Mouse (Mus musculus) liver, adult 2 months (tissue): Measurements from ENCODE around the gene Ms4a13.

ENCODE experiments used
- CTCF ChIP-seq: fragments of 200-500 bp; IDR thresholded peaks from 2 replicates; pipeline ENCODE4 v1.5.1; 2011; ENCODE audit warnings: low read depth, low read length, control low read depth
- POLR2A ChIP-seq: fragments of 200-500 bp; IDR thresholded peaks from 2 replicates; pipeline ENCODE4 v1.6.1; 2011; ENCODE audit warnings: low read length, control low read depth; ENCODE audit not compliant: insufficient read depth; ENCODE audit errors: extremely low read depth

- no peak for TF ChIP-seq CTCF
- TF ChIP-seq POLR2A = no peak
Observed at GRCm38 (mm10) chr19:11129702-11130101, 66.8 kb downstream of the Ms4a13 start.
